9 mouse cellular contexts compared by ENCODE assay signal in the genomic region with DNA sequence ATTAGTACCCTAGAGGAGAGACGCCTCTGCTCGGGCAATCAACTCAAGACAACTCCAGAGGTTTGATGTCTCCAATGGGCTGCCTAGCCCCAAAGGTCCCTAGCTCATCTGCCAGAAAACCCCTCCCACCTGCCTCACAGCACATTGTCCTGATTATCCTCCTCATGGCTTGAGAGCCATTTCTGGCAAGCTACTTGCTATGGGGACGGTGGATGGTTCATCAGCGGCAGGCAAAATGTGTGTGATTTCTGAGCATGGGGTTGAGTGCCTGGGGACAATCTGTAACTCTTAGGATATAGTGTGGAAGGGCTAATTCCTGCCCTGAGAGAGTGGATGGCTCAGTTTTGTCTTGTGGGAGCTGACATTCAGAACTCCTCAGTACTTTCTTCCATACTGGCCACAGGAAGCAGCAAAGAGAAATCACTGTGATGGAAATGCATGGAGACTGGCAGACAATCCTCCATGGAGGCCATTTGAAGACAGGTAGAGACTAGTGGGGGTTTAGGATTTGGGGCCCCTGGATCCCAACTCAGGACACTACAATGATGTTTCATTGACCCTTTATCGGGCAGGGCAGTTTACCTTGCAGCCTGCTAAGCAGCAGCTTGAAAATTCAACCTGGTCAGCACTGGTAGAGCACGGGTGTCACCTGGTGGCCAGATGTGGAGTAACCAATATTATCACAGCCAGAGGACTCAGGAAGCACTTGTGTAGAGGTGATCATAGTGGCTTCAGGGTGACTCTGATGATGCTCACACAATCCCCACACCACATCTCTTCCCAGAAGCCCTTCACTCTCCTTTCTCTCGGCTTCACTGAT.
DNase-seq lines count a peak whose midpoint lies in the region; ATAC-seq and TF ChIP-seq lines count a peak whose summit lies in the region.
"Had no signal": no experiment of that assay in that cellular context is flagged by ENCODE, and none has a peak within 500 bp of the region (broad histone marks: within the 10 kb centered on the region; RNA-seq: fewer than 3 reads in every experiment).

No protein-coding gene starts in this region.

- 54% methylated on average over 7 of the region's 7 CpGs for WGBS in lung, adult 2 months
- 60% methylated on average over 7 of the region's 7 CpGs for whole genome bisulfite sequencing in thymus, adult 2 months

- TF ChIP-seq POLR2A in bone marrow macrophage, adult 2 months (IDR thresholded peaks at IDR 0.05; ENCODE audit: borderline replicate concordance, low read depth, low read length) = no peak
- no peak for TF ChIP-seq POLR2A in lung, adult 2 months (IDR thresholded peaks at IDR 0.05; ENCODE audit: borderline replicate concordance, extremely low read depth, low read depth, low read length)
- TF ChIP-seq POLR2A in thymus, adult 2 months (IDR thresholded peaks at IDR 0.05; ENCODE audit: control insufficient read depth, extremely low read depth, insufficient read depth, low read length, poor library complexity) = no peak

- no peak overlapping the region for H3K4me3 ChIP-seq in bone marrow macrophage, adult 2 months (ENCODE audit: insufficient read depth, low read length)
- no peak overlapping the region for H3K4me3 ChIP-seq in lung, adult 2 months (replicated peaks; ENCODE audit: extremely low read depth, low read depth, low read length)
- H3K4me3 ChIP-seq in thymus, adult 2 months (ENCODE audit: control insufficient read depth, insufficient read depth, low read length) = no peak overlapping the region
- H3K4me3 ChIP-seq: heart, embryonic 15.5 days had no signal

- peak; percentile 48; the same call in 1 of the 2 replicates for ATAC-seq in neutrophil, adult 5-6 weeks (ENCODE audit: extremely low read depth, insufficient number of reproducible peaks, low FRiP score, poor library complexity, severe bottlenecking)

- intact Hi-C loops in heart, postnatal 10 days (cut with DNase I) = loop anchor here (1.0 to 5.0 kb wide), 2 partner anchors 40 to 1029 kb away; no protein-coding TSS in a partner anchor

- DNase-seq in ES-CJ7 (ENCODE audit: low read depth, low spot score) = peak; percentile 59
- peak; percentile 42 for DNase-seq in fibroblast of lung, adult 2 months (ENCODE audit: low read depth)
- DNase-seq in heart, postnatal 10 days = peak; percentile 66 to 80
- peak; percentile 68 for DNase-seq in kidney, postnatal 14 days
- DNase-seq in lung, adult 2 months = peak; percentile 65
- DNase-seq in thymus, adult 2 months = peak; percentile 35

- no peaks in the 10 kb centered on the region for H3K27me3 ChIP-seq in thymus, adult 2 months (ENCODE audit: control insufficient read depth, insufficient read depth, low read length)
- H3K27me3 ChIP-seq: heart, embryonic 15.5 days had no signal

- H3K36me3 ChIP-seq in thymus, adult 2 months (ENCODE audit: control insufficient read depth, insufficient read depth, low read length) = no peaks in the 10 kb centered on the region
- H3K36me3 ChIP-seq: heart, embryonic 15.5 days had no signal

- no peaks in the 10 kb centered on the region for H3K4me1 ChIP-seq in bone marrow macrophage, adult 2 months (ENCODE audit: control insufficient read depth, insufficient read depth, low read length)
- no peaks in the 10 kb centered on the region for H3K4me1 ChIP-seq in lung, adult 2 months (ENCODE audit: control insufficient read depth, insufficient read depth, low read length)
- H3K4me1 ChIP-seq in thymus, adult 2 months (replicated peaks; ENCODE audit: control insufficient read depth, insufficient read depth, low read length) = no peaks in the 10 kb centered on the region
- H3K4me1 ChIP-seq: heart, embryonic 15.5 days had no signal

- TF ChIP-seq CTCF in bone marrow macrophage, adult 2 months (IDR thresholded peaks at IDR 0.05; ENCODE audit: low read depth, low read length) = 0 out of 2 replicates have a peak, but pooled peaks have one; percentile 36
- peak; percentile 92 for TF ChIP-seq CTCF in lung, adult 2 months (IDR thresholded peaks at IDR 0.05; ENCODE audit: insufficient read depth, low read length)
- TF ChIP-seq CTCF in thymus, adult 2 months (IDR thresholded peaks at IDR 0.05; ENCODE audit: borderline replicate concordance, control insufficient read depth, extremely low read depth, insufficient read depth, low read length, poor library complexity) = no peak

- H3K27ac ChIP-seq in bone marrow macrophage, adult 2 months (ENCODE audit: insufficient read depth, low read depth, low read length) = no peak overlapping the region
- H3K27ac ChIP-seq in thymus, adult 2 months (ENCODE audit: control insufficient read depth, insufficient read depth, low read length) = no peak overlapping the region
- H3K27ac ChIP-seq: heart, embryonic 15.5 days had no signal
